Mouse (Mus musculus): ENCODE results near the gene Usp36.

The Usp36 gene

DNA sequence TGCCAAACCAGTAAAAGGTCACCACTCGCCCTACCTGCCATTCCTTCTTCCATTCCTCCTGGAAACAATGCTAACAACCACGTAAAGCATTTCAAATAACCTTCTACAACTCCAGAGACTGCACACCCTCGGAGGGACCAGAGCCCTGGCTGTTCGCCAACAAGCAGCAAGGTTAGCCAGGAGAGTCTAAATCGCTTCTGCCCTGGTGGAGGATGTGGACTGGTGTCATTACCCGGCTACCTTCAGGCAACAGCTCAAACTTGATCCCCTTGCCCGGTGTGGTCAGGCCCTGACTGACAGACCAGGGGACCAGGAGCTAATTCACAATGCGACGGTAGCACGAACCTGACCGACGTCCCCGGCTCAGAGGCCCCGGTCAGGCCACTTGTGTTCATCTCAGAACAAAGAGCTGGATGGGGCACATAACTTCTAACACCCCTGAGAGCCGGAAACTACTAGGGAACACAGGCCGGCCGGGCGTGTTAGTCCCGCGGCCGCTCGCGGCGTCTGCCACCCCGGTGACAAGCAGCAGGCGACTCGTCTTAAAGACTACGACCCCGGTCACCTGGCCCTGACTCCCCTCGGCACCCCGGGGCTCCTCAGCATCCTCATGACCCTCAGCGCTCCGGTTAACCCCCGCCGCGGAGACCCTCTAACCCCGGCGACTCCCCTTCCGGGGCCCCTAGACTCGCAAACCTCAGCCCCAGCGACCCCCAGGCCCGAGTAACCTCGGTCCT is 42.5 kb downstream of the Usp36 start:
- peak; percentile 40 for DNase-seq

DNA sequence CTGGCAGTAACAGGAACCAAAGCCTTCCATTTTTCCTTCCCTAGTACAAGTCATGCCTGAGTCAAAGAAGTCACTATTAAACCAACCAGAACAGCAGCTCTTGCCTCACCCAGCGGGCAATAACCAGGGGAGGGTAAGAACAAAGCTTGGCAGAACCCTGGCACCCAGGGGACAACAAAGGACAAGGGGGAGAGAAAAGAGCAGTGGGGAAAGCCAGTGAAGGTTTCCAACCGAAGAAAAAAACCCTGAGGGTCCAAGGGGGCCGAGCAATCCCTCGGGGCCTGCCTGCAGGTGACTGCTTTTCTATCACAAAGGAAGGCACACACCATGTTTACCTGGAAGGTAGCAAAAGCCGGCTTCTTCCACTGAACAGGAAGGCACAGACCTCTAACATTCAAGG is 43.3 kb downstream of the Usp36 start:
- DNase-seq = no peak

DNA sequence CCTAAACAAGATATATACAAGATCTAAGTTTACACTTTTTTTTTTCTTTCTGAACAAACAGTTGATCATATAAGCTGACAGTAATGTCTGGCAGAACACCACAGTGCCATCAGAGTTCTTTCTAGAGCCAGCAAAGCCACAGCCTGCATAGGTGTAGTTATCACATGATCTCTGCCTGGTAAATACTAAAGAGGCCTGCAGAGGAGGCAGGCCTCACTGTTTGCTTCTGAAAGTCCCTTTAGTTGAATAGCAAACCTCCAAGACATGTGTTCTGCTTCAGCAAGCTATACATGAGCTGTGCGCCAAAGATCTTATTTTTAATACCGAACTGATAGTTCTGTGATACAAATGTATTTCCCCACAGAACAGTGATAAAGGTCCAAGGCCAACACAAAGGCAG is 44.9 kb downstream of the Usp36 start:
- no peak for DNase-seq

DNA sequence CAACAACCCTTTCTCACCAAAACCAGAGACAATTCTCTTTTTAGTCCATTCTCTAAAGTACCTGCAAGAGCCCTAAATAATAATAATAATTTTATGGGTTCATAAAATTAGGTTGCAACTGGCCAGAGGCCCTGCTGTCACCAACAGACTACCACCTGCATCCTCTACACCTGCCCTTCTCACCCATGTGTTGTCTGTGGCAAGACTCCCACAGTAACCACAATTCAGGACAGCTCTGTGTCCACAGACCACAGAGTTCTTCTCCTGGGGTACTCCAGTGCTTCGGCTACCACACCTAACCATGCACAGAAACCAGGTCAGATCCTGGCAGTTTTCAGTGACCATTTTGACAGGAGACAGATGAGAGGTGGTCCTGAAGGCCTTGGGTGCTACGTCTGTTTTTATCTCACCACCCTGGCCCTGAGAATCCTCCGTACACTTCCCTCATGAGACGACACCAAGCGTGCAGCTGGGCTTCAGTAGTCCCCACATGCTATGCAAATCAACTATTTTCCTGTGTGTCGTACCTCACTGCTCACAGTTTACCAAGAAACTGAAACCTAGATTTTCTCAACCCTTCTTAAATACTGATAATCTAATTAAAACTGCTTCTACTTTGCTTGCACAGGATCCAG is 46.3 kb downstream of the Usp36 start:
- DNase-seq = no peak

DNA sequence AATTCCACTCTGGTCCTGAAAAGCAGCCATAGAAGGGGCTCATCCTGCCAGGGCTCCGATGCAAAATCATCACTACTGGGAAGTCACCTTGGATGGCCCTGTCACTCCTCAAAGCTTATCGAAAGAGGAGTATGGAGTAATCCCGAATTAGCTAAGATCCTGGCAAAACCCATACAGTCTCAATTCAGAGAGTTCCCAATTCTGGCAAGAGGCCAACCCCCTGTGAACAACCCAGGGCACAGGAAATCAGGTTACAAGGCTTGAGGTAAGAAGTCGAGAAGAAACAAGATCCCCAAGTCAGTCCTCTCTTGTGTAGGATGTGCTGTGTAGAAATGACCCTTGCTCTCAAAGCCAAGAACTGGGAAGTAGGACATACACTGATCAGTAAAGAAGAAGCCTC is 47.5 kb downstream of the Usp36 start:
- DNase-seq = no peak

DNA sequence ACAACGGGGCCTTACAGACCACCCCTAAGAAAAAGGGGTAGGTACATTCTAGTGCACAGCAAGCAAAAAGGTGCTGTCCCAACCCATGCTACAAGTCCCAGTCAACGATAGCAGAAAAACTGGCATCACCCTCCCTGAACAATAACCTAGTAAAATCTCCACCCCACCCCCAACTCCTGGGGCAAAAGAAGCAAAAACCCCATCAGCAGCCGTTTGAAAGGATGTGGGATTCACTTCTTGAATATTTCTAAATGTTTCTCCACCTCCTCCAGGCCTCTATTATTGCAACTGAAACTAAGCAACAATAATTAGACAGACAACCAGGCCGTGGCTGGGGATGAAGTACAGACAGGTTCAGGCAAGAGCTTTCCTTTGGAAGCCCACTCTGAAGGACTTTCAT is 49.7 kb downstream of the Usp36 start:
- DNase-seq = no peak

DNA sequence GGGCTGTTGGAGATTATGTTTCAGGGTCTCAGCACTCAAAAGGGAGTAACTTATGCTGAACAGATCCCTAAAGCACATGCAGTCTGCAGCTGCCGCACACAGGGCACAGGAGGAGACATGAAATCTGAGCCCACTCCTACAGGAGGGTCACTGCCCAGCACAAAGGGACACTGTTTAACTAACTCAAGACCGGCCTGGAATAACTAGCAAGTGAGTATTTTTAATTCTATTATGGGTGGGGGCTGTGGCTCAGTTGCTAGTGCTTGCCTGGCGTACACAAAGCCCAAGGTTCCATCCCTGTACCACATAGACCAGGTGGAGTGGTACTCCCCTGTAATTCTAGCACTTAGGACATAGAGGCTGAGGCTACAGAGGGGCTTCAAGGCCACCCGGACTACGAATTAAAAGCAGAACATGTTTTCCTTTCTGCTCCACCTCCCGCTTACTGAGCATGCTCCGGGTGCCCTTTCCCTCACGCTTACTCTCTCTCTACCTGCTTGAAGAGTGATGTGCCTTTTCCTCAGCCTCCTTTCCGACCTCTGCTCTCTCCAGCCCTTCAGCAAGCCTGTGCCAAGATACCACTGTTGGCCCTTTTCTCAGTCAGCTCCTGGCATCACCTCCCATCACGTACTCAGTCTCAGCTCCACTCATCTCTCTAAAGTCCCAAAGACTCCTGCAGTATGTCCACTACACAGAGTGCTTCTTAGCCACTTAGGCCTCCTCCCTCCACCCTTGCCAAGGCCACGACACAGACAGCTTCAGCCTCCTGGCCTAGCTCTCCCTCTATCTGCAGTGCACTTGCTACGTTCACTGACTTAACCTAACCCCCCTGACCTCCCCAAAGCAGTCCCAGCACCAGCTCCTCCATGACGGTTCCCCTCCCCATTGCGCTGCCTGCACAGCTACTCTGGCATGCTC is 50.5 kb downstream of the Usp36 start:
- DNase-seq = peak; percentile 53

DNA sequence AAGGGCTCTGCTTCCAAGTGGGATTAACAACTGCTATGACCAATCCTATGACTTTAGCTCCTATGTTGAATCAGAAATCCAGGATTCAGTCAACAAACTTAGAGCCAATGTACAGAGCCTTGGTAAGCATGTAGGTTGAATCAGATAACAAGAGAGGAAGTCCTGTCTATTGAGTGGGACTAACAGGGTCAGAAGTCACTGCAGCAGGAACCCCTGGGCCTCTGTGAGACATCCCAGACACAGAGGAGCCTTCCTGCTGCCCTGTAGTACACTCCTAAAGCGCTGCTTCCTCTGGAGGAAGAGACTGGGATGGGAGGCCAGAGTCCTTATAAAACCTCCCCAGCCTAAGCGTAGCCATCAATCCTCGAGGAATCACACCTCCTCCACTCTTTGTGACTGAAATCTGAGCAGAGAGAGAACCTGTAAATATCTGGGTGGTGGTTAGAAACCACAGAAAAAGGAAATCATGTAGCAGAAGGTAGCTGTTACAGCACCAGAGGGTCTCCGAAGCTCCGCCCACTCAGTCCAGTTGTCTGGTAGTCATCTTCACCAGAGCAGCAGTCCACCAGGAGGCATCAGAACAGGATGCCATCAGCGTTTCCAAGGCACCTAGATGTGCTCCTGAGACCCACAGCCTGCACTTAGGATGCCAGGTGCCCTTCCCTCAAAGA is 53.4 kb downstream of the Usp36 start:
- no peak for DNase-seq

DNA sequence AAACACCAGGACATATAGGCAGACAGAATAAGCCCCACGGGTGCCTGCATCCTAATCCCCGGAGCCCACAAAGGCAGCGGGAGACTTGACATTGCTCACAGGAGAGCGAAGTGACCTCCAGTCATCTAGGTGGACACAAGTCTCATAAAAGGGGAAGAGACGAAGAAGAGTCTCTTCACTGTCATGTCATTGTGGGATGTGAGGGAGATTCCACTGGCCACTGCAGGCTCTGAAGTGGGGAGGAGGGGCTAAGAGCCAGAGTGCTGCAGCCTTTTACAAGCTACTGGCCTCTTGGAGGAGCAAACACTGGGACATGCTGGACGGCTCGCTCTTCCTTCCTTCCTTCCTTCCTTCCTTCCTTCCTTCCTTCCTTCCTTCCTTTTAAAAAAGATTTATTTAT is 55.1 kb downstream of the Usp36 start:
- DNase-seq = no peak

DNA sequence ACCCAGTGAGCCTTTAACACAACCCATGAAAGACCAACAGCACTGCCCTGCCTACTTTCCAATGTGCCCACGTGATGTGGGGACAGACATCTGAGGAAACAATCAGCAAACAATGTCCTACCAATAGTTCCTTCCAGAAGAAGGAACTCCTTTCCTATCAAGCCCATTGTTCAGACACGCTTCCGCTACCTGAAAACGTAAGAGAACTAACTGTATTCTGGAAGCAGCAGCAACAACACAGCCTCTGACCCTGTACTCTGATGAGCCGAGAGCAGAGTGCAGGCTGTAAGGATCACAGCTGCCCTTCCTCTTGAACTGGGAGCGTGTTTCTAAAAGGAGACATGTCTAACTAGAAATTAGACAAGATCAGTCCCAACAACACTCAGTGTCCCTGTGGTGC is 55.5 kb downstream of the Usp36 start:
- no peak for DNase-seq

DNA sequence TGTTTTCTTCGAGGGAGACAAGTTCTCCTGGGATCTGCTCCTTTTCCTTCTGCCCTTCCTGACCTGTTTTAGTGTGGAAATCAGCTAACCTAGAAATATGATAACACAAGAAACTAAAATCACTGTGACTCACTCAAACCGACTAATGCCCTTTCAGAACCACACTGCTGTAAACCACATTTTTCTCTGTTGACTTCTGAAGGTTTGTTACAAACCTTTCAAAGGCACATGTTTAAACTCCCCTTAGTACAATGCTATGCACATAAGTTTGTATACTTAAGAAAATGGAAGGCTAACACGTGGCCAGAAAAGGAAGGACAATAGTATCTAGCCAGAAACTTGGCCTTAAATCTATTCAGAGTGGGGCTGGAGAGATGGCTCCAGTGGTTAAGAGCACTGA is 56.1 kb downstream of the Usp36 start:
- no peak for DNase-seq

DNA sequence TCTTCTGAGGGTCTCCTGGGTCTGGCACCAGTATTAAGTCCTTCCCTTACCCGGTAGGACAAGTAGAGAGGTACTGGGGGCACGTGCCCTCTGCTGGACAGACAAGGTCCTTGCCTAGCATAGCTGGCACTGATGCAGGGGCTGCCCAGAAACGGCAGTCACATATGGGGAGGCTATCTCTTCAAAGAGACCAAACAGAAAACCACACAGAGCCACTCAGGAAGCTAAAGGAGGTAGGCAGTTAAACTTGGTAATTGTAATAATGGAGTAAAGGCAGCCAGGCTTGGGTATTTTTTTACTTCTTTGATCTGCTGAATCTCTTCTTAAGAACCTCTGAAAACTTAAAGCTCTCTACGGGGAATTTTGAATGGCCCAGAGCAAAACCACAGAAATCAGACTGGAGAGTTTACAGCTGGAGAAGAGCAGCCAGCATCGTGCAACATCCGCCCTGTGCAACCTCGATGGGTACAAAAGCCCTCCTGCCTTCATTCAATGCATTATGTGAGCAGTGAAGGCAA is 57.7 kb downstream of the Usp36 start:
- DNase-seq = peak; percentile 49

DNA sequence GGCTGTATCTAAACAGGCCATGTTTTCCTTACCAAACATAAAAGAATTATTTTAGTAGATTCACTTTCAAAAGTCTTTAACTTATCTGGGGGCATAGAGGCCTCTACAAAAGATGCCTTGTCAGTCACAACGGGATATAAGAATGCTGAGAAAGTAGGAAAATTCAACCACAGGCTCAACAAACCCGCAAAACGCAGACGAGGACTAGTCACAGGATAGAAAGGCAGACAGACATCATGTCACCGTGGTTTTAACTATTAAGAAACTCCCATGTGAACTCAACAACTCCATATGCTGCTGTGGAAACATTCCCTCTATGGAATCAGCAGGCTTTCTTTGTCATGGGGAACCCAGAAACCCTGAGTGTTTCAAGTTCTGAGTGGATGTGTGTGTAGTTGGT is 60.1 kb downstream of the Usp36 start:
- DNase-seq = no peak

DNA sequence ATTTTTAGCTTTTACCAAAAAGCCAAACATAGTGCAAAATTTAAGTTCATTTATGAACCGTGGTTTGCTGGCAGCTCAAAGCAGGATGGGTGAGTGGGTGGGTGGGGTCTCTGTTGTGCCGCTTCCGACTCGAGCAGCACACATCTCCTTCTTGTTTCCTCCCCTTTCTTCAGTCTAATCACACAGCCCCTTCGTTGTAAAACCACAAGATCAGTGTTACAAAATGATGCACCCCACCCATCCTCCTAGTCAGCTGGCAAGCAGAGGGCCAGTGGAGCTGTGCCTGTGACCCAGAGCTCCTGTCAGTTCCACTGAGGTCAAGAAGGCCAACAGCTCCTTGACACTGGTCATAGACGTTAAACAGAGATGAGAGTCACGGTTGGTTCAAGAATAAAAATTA is 62.4 kb downstream of the Usp36 start:
- no peak for DNase-seq

DNA sequence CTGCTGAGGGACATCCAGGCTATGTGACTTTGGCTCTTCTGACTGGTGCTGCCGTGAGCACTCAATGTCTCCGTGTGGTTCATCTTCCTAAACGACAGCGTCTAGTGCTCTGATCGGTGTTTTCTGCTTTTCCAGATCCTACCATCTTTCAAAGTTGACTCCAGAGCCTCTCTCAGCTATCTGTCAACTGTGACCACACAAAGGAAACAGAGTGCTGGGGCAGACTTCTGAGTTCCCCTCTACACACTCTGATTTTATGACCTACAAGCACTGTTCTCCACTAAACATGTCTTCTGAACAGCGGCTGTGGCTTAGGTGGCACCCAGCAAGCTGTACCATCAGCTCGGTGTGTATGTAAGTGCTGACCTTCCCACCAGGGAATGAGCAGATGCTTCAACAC is 63.2 kb downstream of the Usp36 start:
- no peak for DNase-seq

DNA sequence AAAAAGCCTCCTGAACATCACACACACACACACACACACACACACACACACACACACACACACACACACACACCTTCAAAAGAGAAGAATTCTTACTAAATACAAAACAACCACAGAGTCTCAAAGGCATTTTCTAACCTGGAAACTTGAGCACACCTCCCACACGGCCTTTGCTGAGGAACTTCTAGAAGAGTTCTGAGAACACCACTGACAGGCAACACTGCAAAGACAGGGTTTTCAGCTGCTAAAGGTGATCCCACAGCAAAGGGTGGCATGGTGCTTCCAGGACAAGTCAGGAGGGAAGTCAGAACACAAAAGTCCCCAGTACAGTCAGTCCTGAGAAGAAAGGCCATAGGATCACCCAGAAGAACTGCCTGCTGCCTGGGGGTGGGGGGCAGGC is 64.2 kb downstream of the Usp36 start:
- DNase-seq = no peak

DNA sequence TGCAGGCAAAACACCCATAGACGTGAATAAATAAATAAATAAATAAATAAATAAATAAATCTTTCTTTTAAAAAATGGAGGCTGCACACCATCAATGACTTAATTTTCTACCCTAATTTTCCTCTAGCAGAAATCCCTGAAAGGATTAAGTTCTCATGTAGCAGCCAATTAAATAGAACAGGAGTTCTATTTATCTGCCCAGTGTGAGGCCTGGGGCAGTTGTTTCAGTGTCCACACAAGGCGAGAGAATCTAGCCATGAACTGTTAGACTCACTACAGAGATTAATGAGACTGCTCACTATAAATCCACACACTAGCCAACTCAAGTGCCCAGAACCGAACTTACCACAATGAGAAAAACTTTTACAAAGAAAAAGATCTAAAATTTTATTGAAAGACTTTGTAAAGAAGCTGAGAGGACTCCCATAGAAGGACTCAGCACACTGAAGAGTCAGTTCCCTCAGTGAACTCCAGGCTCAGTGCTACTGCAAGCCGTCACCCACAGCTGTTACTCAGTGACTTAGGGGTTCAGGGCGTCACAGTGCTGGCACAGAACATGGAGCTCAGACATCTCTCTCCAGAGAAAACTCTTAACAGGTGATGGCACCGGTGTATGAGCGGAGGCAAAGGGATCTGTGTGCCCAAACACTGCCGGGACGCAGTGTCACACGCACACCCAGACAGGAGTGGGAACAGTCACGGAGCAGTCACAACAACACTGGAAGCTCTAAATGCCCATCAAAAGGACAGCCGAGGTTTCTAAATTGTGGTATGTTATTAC is 64.8 kb downstream of the Usp36 start:
- DNase-seq = no peak

DNA sequence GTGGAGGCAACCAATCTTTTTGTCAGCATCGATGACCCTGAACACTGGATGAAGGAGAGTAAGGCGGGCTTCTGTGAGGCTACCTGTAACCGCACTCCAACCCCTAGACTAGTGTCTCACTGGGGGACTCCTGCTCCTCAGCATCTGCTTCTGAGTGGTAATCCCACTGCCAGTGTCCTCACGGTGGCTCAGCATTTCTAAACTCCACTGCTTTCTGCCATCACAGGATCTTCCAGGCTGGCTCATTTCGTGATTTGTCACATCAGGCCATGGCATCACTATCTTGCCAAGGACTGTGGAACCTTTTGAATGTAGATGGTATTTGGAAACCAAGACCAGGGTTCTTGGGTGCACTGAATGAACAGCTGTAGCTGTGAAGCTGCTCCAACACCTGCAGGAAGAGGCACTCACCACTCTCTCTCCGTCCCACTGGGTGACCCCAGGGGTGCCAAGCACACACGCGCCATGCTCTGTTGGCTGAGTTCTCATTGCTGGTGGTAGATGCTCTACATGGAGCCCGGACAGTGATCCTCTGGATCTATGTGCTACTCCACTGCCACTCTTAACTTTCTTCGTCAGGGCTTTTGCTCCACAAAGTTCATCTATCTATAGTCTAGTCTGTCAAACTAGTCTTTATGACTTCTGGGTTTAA is 66.5 kb downstream of the Usp36 start:
- no peak for DNase-seq

DNA sequence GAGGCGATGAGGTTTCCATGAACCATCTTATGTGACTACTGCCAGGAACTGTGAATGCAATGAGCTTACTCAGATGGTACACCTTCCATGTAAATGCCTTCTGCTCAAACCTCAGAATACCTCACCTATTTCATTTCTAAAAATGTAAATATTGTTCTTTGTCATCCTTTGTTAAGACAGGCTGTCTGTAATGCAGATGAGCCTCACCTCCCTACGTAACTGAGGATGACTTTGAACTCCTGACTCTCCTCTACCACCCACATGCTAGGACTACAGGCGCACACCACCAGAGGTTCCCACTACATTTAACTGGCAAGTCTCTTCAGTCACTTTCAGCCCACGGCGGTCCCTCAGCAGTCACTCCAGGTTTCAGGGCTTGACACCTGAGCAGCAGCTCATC is 67.1 kb downstream of the Usp36 start:
- no peak for DNase-seq

DNA sequence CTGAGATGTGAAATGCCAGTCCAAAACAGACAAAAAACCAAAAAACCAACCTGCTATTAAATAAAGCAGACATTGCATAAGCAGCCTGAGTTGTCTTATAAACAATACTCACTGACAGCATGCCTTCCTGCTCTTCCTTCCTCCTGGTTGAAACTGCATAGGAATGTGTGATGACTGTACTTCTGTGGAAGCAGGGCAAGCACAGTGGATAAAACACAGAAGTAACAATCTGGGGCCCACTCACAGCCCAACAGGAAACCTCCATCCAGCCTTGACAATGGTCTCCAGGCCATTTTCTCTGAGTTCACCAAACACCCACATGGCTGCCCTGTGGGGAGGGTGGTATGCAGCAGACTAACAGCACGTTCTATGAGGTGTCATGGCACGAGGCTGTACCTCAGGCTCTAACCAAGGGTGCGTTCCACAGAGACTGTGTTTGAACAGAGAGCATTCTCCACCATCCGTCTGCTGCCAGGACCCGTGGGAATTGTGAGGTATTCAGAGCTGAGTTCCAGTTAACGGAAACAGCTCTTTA is 67.6 kb downstream of the Usp36 start:
- DNase-seq = no peak

DNA sequence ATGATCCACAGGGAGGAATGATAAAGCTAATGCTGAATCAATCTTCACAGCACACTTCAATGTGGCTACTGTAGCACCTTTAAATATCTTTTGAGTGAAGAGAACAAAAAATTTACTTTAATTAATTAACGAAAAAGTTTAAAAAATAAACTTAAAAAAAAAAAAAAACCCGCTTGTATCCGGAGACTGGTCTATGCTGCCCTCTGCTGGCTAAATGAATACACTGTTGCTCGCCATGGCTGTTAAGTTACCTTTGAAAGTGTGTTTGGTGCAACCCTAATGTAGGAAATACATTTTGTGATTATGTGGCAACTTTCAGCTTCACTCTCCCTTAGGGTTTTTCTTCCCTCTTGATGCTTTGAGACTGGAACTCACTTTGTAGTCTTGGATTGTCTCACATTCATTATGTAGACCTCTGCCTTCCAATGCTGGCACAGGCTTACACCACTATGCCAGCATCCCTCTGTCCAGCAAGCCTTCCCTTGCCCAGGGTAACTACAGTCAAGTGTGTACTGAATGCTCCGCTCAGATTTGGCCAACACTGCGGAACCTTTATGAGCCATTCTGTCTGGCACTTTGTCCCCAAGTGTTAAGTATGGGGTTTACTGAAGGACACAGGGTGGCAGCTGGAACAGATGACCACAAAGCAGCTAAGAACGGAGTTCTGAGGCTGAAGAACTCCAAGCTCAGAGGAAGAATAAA is 69.3 kb downstream of the Usp36 start:
- DNase-seq = peak; percentile 62
